1 mouse cellular context compared by ENCODE assay signal in the genomic region with DNA sequence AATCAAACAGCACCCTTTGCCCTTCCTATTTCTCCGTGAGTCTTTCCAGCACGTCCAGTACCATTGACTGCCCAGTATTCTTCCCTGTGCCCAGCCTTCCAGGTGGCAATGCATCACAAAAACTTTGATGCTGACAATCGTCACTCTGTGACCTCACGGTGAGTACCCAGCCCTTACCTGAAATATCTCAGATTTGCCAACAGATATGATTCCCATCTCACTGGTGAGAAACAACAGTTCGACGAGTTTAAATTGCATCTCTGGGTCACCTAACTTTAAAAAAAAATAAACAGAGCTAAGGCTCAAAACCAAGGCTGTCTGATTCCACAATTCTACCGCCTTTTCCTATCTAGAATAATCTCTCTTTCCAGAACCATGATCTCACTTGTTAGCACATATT.
TF ChIP-seq lines count a peak whose summit lies in the region.

TSS of gene Hemgn (minus strand) at position 101 of the 400 bp plus-strand sequence.

TF ChIP-seq in MEL, 35 proteins besides CTCF, POLR2A, EP300 and RAD21 (continued from another document):
- TF ChIP-seq HCFC1 (IDR thresholded peaks at IDR 0.05; ENCODE audit: low read depth, low read length) (no peak), JUND (IDR thresholded peaks at IDR 0.05; ENCODE audit: low read depth, low read length) (no peak), MYC (IDR thresholded peaks at IDR 0.05; ENCODE audit: low read depth, low read length) (no peak), BHLHE40 (IDR thresholded peaks at IDR 0.05; ENCODE audit: borderline replicate concordance, low read depth, low read length) (no peak), ZNF384 (IDR thresholded peaks at IDR 0.05; ENCODE audit: low read depth, low read length) (no peak), SMC3 (IDR thresholded peaks at IDR 0.05; ENCODE audit: low read depth, low read length) (no peak), TCF12 (IDR thresholded peaks at IDR 0.05; ENCODE audit: low read depth, low read length) (no peak), MAZ (IDR thresholded peaks at IDR 0.05; ENCODE audit: low read depth, low read length) (no peak)
